Mouse (Mus musculus) frontal cortex, postnatal 36 days (tissue): ENCODE measurements around the gene 1700017N19Rik.

ENCODE experiments used
- DNase-seq, 2 experiments: peaks; one replicate each; pipeline ENCODE4 v3.0.0; 2022; ENCODE audit warnings: low spot score in 2 of 2

Gene 1700017N19Rik

GRCm38 (mm10) chr10:100661970-100662590 is 71.8 kb downstream of the 1700017N19Rik start:
- no peak for DNase-seq
